Mouse (Mus musculus) liver, postnatal 0 days (tissue): ENCODE measurements around the gene Olfr38.

ENCODE experiments used
- CTCF ChIP-seq: sonication (generic); IDR thresholded peaks from 2 replicates; pipeline ENCODE4 v1.5.1; 2016; ENCODE audit warnings: antibody characterized with exemption, low read depth
- EP300 ChIP-seq: IDR thresholded peaks from 2 replicates; pipeline ENCODE4 v1.6.1; 2016; ENCODE audit warnings: antibody characterized with exemption, low read depth, mild to moderate bottlenecking

DNA sequence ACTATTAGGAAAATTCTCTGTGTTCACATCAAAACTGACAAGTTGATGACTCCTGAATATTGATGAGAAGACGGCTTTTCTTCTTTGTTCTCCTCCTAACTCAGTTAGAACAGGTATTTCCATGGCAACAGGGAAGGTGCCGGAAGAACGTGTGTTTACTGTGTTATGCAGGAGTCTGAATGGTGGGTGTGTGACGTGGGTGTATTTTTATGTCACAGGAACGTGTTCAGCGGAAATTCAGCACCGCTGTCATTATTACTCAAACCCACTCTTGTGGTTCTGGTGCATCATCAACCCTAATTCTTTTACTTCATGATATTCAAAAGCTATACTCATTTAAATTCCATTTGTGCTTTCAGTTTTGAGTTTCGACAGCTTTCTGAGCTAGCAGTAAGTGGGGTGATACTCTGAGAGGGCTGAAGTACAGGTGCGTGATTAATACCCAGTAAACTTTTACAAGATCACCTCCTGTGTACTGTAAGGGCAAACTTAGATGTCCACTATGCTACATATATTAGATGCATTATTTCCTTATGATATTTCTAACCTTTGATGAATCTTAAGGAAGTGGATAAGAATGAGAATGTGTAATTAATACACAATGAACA, 34.8 kb downstream of the Olfr38 start:
- no peak for TF ChIP-seq CTCF
- no peak for TF ChIP-seq EP300
